Mouse (Mus musculus) heart, postnatal 0 days (tissue): ENCODE measurements at regions not wholly inside any gene's neighbourhood (a gene's known extent, or its start where the extent isn't known, plus 50 kb on each side); places are given as distances from the start of the nearest gene placed in this dataset.

Experiments
- CTCF ChIP-seq: IDR thresholded peaks from 2 replicates; pipeline ENCODE4 v1.5.1; 2016; ENCODE audit warnings: antibody characterized with exemption, control low read depth, low read depth
- EP300 ChIP-seq: IDR thresholded peaks from 2 replicates; pipeline ENCODE4 v1.6.1; 2016; ENCODE audit warnings: antibody characterized with exemption, low read depth

- no peak for TF ChIP-seq CTCF
- peak; percentile 35; the same call in 1 of the 2 replicates for TF ChIP-seq EP300
Measured at GRCm38 (mm10) chr6:93232636-93233035, 289.3 kb upstream of the Adamts9 start.
